Mouse (Mus musculus) ES-Bruce4 (cell line): ENCODE measurements around the gene Cyb5r3. TPM values are rescaled to one million over a fixed set of nuclear protein-coding genes. Genes with fewer than 3 reads are reported as not detected.

ENCODE experiments used
- H3K27ac ChIP-seq: 2 replicates; pipeline ENCODE4 v1.5.1; 2012; ENCODE audit warnings: low read length, inconsistent platforms; ENCODE audit not compliant: insufficient read depth
- H3K27me3 ChIP-seq: 2 replicates; pipeline ENCODE4 v1.6.1; 2012; ENCODE audit warnings: mild to moderate bottlenecking, low read length, inconsistent platforms; ENCODE audit not compliant: control insufficient read depth, poor library complexity, insufficient read depth, severe bottlenecking
- H3K36me3 ChIP-seq: 2 replicates; pipeline ENCODE4 v1.6.1; 2012; ENCODE audit warnings: inconsistent platforms, mild to moderate bottlenecking, low read length, moderate library complexity; ENCODE audit not compliant: control insufficient read depth, poor library complexity, insufficient read depth, severe bottlenecking
- H3K4me1 ChIP-seq: one replicate; pipeline ENCODE4 v1.8.1; 2011; ENCODE audit warnings: low read length; ENCODE audit not compliant: control insufficient read depth, insufficient read depth
- H3K4me3 ChIP-seq: 2 replicates; pipeline ENCODE4 v1.5.1; 2011; ENCODE audit warnings: low read depth, mild to moderate bottlenecking, low read length
- H3K9ac ChIP-seq: 2 replicates; pipeline ENCODE4 v1.6.1; 2012; ENCODE audit warnings: low read depth, mild to moderate bottlenecking, inconsistent platforms; ENCODE audit not compliant: poor library complexity, severe bottlenecking
- H3K9me3 ChIP-seq: replicated peaks from 2 replicates; pipeline ENCODE4 v1.6.1; 2012; ENCODE audit warnings: mild to moderate bottlenecking, low read length, inconsistent platforms; ENCODE audit not compliant: control insufficient read depth, poor library complexity, insufficient read depth, severe bottlenecking
- CTCF ChIP-seq: IDR thresholded peaks from one replicate; pipeline ENCODE4 v1.8.1; 2011; ENCODE audit warnings: low read depth, low read length
- EP300 ChIP-seq: IDR thresholded peaks from 2 replicates; pipeline ENCODE4 v1.6.1; 2011; ENCODE audit warnings: low read depth, low read length; ENCODE audit not compliant: insufficient read depth
- POLR2A ChIP-seq: IDR thresholded peaks from one replicate; pipeline ENCODE4 v1.8.1; 2011; ENCODE audit warnings: low read length; ENCODE audit not compliant: insufficient read depth
- polyA plus RNA-seq: library from polyadenylated mRNA; stranded (reverse); fragments of >200 nt; gene quantifications from 2 replicates; pipeline ENCODE4 v1.2.4, GENCODE M21; 2011; ENCODE audit warnings: low read depth; ENCODE audit not compliant: missing spikeins, insufficient read depth, insufficient read length

Cyb5r3 gene
- polyA plus RNA-seq, 1 experiment: 188 TPM

DNA sequence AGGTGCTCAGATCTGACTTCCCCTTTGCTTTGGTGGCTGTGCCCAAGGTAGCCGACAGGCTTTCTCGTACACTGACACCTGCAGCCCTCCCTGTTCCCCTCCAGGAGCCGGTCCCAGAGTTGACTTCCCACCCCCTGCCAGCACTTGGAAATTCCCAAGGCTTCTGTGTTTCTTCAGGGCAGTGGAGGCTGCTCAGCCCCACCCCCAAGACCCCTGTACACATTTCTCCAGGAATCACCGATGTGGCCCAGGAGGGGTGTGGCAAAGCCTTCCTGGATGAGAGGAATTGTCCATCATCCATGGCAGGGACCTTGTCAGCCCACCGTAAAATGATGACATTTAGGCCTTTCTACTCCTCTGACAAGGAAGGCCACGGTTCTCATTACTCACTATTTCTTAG is 61.1 kb downstream of the Cyb5r3 start:
- no peaks in the 10 kb centered on the region for H3K36me3 ChIP-seq
- no peak overlapping the region for H3K9ac ChIP-seq
- H3K4me1 ChIP-seq: no peaks in the 10 kb centered on the region
- no peak for TF ChIP-seq EP300
- H3K27me3 ChIP-seq: no peaks in the 10 kb centered on the region
- no peak overlapping the region for H3K4me3 ChIP-seq
- no peaks in the 10 kb centered on the region for H3K9me3 ChIP-seq
- no peak overlapping the region for H3K27ac ChIP-seq

DNA sequence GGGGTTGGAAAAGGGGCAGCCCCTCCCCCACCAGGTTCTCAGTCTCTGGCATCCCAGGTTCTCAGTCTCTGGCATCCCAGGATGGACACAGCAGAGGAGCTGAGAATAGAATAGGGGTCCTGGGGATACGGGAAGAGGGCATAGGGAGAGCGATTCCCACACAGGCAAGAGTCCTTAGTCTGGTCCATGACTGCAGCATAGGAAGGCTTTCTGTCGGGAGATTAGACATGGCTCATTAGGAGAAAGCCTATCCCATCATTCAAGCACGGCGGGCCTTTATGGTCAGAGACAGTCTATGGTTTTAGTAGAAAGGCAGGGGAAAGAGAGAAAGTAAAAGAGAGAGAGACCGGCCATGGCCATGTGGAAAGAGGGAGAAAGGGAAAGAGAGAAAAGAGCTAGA is 64.6 kb downstream of the Cyb5r3 start:
- H3K9ac ChIP-seq: no peak overlapping the region
- TF ChIP-seq EP300 (no peak), CTCF (no peak), POLR2A (no peak)
- H3K4me1 ChIP-seq: no peaks in the 10 kb centered on the region
- no peaks in the 10 kb centered on the region for H3K36me3 ChIP-seq
- H3K27me3 ChIP-seq: no peaks in the 10 kb centered on the region
- no peak overlapping the region for H3K4me3 ChIP-seq
- no peak overlapping the region for H3K27ac ChIP-seq
- no peaks in the 10 kb centered on the region for H3K9me3 ChIP-seq

DNA sequence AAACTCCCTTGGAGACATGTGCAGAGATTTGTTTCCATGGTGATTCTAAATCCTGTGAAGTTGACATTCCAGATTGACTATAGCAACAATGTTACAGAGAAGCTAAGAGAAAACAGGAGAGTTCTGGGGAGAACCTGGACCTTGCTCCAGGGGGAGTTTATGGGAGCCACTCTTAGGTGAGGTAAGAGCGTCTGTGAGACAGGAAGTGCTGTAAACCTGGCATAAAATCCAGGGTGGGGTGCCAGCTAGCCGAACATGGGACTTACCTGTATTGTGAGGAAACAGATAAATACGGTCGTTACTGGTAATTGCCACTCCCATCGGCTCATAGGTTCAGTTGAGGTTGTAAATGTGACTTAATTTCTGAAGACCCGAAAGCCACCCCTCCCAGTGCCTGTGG is 66.0 kb downstream of the Cyb5r3 start:
- Histone ChIP-seq H3K9me3 (no peaks in the 10 kb centered on the region), H3K9ac (no peak overlapping the region), H3K27me3 (no peaks in the 10 kb centered on the region), H3K4me1 (no peaks in the 10 kb centered on the region), H3K36me3 (no peaks in the 10 kb centered on the region), H3K27ac (no peak overlapping the region), H3K4me3 (no peak overlapping the region)
- TF ChIP-seq EP300 (no peak), CTCF (no peak), POLR2A (no peak)

Other genes with a start within 250 kb of the Cyb5r3 start
- 104 and 108 TPM in 2 replicates for gene Tcf20, start 184.7 kb downstream of the Cyb5r3 start, polyA plus RNA-seq
- 3.3 and 5.8 TPM in 2 replicates for gene Nfam1, start 139.3 kb downstream of the Cyb5r3 start, polyA plus RNA-seq
- gene Serhl, start 83.1 kb downstream of the Cyb5r3 start, polyA plus RNA-seq: 20.5 and 20.7 TPM in 2 replicates
- gene Rrp7a, start 49.8 kb downstream of the Cyb5r3 start, polyA plus RNA-seq: 90.8 and 102 TPM in 2 replicates
- gene Poldip3, start 23.2 kb downstream of the Cyb5r3 start, polyA plus RNA-seq: 97.9 and 113 TPM in 2 replicates
- gene A4galt, start 79.2 kb upstream of the Cyb5r3 start, polyA plus RNA-seq: 38.1 and 38.2 TPM in 2 replicates
- 10.0 and 11.9 TPM in 2 replicates for gene Arfgap3, start 177.7 kb upstream of the Cyb5r3 start, polyA plus RNA-seq